Comparison of ENCODE assay signal across 25 mouse cellular contexts in genomic region chr14:52155008-52155407, GRCm38 (mm10). TPM values are rescaled to one million over a fixed set of nuclear protein-coding genes. Genes with fewer than 3 reads are reported as not detected.
A peak's percentile ranks its signal among the peaks of the same experiment; 100 is the strongest.
DNase-seq lines count a peak whose midpoint lies in the region; ATAC-seq and TF ChIP-seq lines count a peak whose summit lies in the region.
"Had no signal": no experiment of that assay in that cellular context is flagged by ENCODE, and none has a peak within 500 bp of the region (broad histone marks: within the 10 kb centered on the region; RNA-seq: fewer than 3 reads in every experiment).

No protein-coding gene starts in this region.

- no peak overlapping the region for H3K9ac ChIP-seq in limb, embryonic 12.5 days (replicated peaks)
- H3K9ac ChIP-seq in intestine, embryonic 15.5 days = no peak overlapping the region
- H3K9ac ChIP-seq in intestine, postnatal 0 days (ENCODE audit: low read depth, low read length) = no peak overlapping the region
- H3K9ac ChIP-seq: embryonic facial prominence, embryonic 13.5 days; embryonic facial prominence, embryonic 15.5 days; forebrain, embryonic 12.5 days had no signal

- H3K4me1 ChIP-seq in limb, embryonic 12.5 days (replicated peaks) = no peaks in the 10 kb centered on the region
- no peaks in the 10 kb centered on the region for H3K4me1 ChIP-seq in limb, embryonic 10.5 days
- no peaks in the 10 kb centered on the region for H3K4me1 ChIP-seq in intestine, embryonic 15.5 days (replicated peaks)
- no peaks in the 10 kb centered on the region for H3K4me1 ChIP-seq in intestine, postnatal 0 days (replicated peaks; ENCODE audit: control insufficient read depth, insufficient read depth, low read length)
- H3K4me1 ChIP-seq: embryonic facial prominence, embryonic 13.5 days; embryonic facial prominence, embryonic 15.5 days had no signal

- H3K36me3 ChIP-seq in limb, embryonic 12.5 days = peaks cover 25% of the 10 kb centered on the region
- H3K36me3 ChIP-seq in limb, embryonic 10.5 days = peaks cover 27% of the 10 kb centered on the region
- peaks cover 12% of the 10 kb centered on the region for H3K36me3 ChIP-seq in intestine, embryonic 15.5 days
- peaks cover 13% of the 10 kb centered on the region for H3K36me3 ChIP-seq in intestine, postnatal 0 days (ENCODE audit: control insufficient read depth, insufficient read depth)

- peak; percentile 17; the same call in 1 of the 2 replicates for ATAC-seq in limb, embryonic 12.5 days (ENCODE audit: insufficient number of reproducible peaks, insufficient read depth, low FRiP score, low TSS enrichment, low read depth)
- peak; percentile 76 for ATAC-seq in intestine, embryonic 15.5 days
- peak; percentile 74 for ATAC-seq in intestine, postnatal 0 days
- ATAC-seq: CD4-positive, CD25-positive, alpha-beta regulatory T cell, adult 4 months; forebrain, embryonic 14.5 days; forebrain, embryonic 16.5 days had no signal

- no peaks in the 10 kb centered on the region for H3K9me3 ChIP-seq in limb, embryonic 12.5 days
- no peaks in the 10 kb centered on the region for H3K9me3 ChIP-seq in limb, embryonic 10.5 days (replicated peaks)
- no peaks in the 10 kb centered on the region for H3K9me3 ChIP-seq in intestine, embryonic 15.5 days
- H3K9me3 ChIP-seq in intestine, postnatal 0 days (ENCODE audit: control insufficient read depth) = no peaks in the 10 kb centered on the region
- H3K9me3 ChIP-seq: embryonic facial prominence, embryonic 13.5 days; embryonic facial prominence, embryonic 15.5 days; forebrain, embryonic 10.5 days; forebrain, embryonic 12.5 days had no signal

- intact Hi-C loops in heart, postnatal 36 days (cut with DNase I) = no loop called here

- H3K4me3 ChIP-seq in limb, embryonic 12.5 days (replicated peaks) = no peak overlapping the region
- H3K4me3 ChIP-seq in limb, embryonic 10.5 days = no peak overlapping the region
- H3K4me3 ChIP-seq in intestine, embryonic 15.5 days (replicated peaks) = no peak overlapping the region
- no peak overlapping the region for H3K4me3 ChIP-seq in intestine, postnatal 0 days (ENCODE audit: low read depth, low read length)
- H3K4me3 ChIP-seq: embryonic facial prominence, embryonic 13.5 days; embryonic facial prominence, embryonic 15.5 days; erythroblast, embryonic 14.5 days; forebrain, embryonic 10.5 days; forebrain, embryonic 12.5 days had no signal

- no peak for TF ChIP-seq CTCF in intestine, postnatal 0 days (IDR thresholded peaks at IDR 0.05; ENCODE audit: low read depth)

- H3K27me3 ChIP-seq in limb, embryonic 12.5 days = no peaks in the 10 kb centered on the region
- H3K27me3 ChIP-seq in limb, embryonic 10.5 days (ENCODE audit: low read depth, poor library complexity, severe bottlenecking) = no peaks in the 10 kb centered on the region
- no peaks in the 10 kb centered on the region for H3K27me3 ChIP-seq in intestine, embryonic 15.5 days (replicated peaks)
- no peaks in the 10 kb centered on the region for H3K27me3 ChIP-seq in intestine, postnatal 0 days (replicated peaks; ENCODE audit: control insufficient read depth, insufficient read depth, low read length)
- H3K27me3 ChIP-seq: embryonic facial prominence, embryonic 13.5 days; embryonic facial prominence, embryonic 15.5 days; forebrain, embryonic 12.5 days had no signal

- WGBS in limb, embryonic 12.5 days = 71% methylated on average over 2 of the region's 2 CpGs
- WGBS in limb, embryonic 10.5 days = 91% methylated on average over 2 of the region's 2 CpGs
- 60% methylated on average over 2 of the region's 2 CpGs for WGBS in intestine, embryonic 15.5 days
- 21% methylated on average over 2 of the region's 2 CpGs for WGBS in intestine, postnatal 0 days

- H3K27ac ChIP-seq in limb, embryonic 12.5 days = no peak overlapping the region
- no peak overlapping the region for H3K27ac ChIP-seq in limb, embryonic 10.5 days
- no peak overlapping the region for H3K27ac ChIP-seq in intestine, embryonic 15.5 days
- H3K27ac ChIP-seq in intestine, postnatal 0 days (ENCODE audit: low read depth, low read length) = no peak overlapping the region
- H3K27ac ChIP-seq: embryonic facial prominence, embryonic 13.5 days; embryonic facial prominence, embryonic 15.5 days; forebrain, embryonic 10.5 days; forebrain, embryonic 12.5 days had no signal

- no peak overlapping the region for H3K4me2 ChIP-seq in limb, embryonic 12.5 days
- no peak overlapping the region for H3K4me2 ChIP-seq in intestine, embryonic 15.5 days (replicated peaks)
- no peak overlapping the region for H3K4me2 ChIP-seq in intestine, postnatal 0 days (replicated peaks; ENCODE audit: low read depth)
- H3K4me2 ChIP-seq: embryonic facial prominence, embryonic 13.5 days; embryonic facial prominence, embryonic 15.5 days; forebrain, embryonic 12.5 days had no signal

- no peak for DNase-seq in limb, embryonic 10.5 days (ENCODE audit: low spot score)
- DNase-seq in right cerebral cortex, adult 2 months (ENCODE audit: low spot score in 2 of 2) = no peak
- DNase-seq in heart, postnatal 36 days = no peak
- DNase-seq: adrenal gland, adult 2 months; adrenal gland, postnatal 10 days; adrenal gland, postnatal 25 days; B cell, adult 2 months; cerebellum, adult 11 months; cerebellum, adult 18-20 months; cerebellum, adult 8-10 months; cerebellum, adult 9-11 months; cerebellum, postnatal 14 days; cerebellum, postnatal 36 days; embryo, embryonic 11 days had no signal

RNA-seq across cellular contexts. Expression of gene Supt16, which starts 42.2 kb away (rescaled TPM):
- 83.2 and 84.7 TPM in 2 replicates for polyA plus RNA-seq in limb, embryonic 12.5 days (2016; fragmentation: Nextera tagmentation; extraction: Ambion mirVana)
- polyA plus RNA-seq in limb, embryonic 10.5 days (2016; fragmentation: Nextera tagmentation; extraction: Ambion mirVana) = 78.5 and 84.5 TPM in 2 replicates
- 53.1 and 61.1 TPM in 2 replicates for polyA plus RNA-seq in intestine, embryonic 15.5 days (2015; fragmentation: Nextera tagmentation; extraction: Ambion mirVana)
- polyA plus RNA-seq in intestine, postnatal 0 days (2015; fragmentation: Nextera tagmentation; extraction: Ambion mirVana) = 16.6 and 17.1 TPM in 2 replicates
- 10 to 100 TPM; 21.7 to 25.5 TPM for total RNA-seq in heart, postnatal 36 days (2021)

RNA-seq across cellular contexts. Expression of gene Rpgrip1, which starts 44.5 kb away (rescaled TPM):
- 72.7 and 84.1 TPM in 2 replicates for polyA plus RNA-seq in limb, embryonic 12.5 days (2016; fragmentation: Nextera tagmentation; extraction: Ambion mirVana)
- polyA plus RNA-seq in limb, embryonic 10.5 days (2016; fragmentation: Nextera tagmentation; extraction: Ambion mirVana) = 116 and 121 TPM in 2 replicates
- 60.1 and 62.2 TPM in 2 replicates for polyA plus RNA-seq in intestine, embryonic 15.5 days (2015; fragmentation: Nextera tagmentation; extraction: Ambion mirVana)
- 23.2 and 24.4 TPM in 2 replicates for polyA plus RNA-seq in intestine, postnatal 0 days (2015; fragmentation: Nextera tagmentation; extraction: Ambion mirVana)
- not detected for total RNA-seq in heart, postnatal 36 days (2021)
- polyA plus RNA-seq: erythroblast, embryonic 14.5 days had no signal

RNA-seq across cellular contexts. Expression of gene Hnrnpc, which starts 51.2 kb away (rescaled TPM):
- polyA plus RNA-seq in limb, embryonic 12.5 days (2016; fragmentation: Nextera tagmentation; extraction: Ambion mirVana) = 852 and 869 TPM in 2 replicates
- 898 and 916 TPM in 2 replicates for polyA plus RNA-seq in limb, embryonic 10.5 days (2016; fragmentation: Nextera tagmentation; extraction: Ambion mirVana)
- polyA plus RNA-seq in intestine, embryonic 15.5 days (2015; fragmentation: Nextera tagmentation; extraction: Ambion mirVana) = 555 and 601 TPM in 2 replicates
- 153 and 163 TPM in 2 replicates for polyA plus RNA-seq in intestine, postnatal 0 days (2015; fragmentation: Nextera tagmentation; extraction: Ambion mirVana)
- total RNA-seq in heart, postnatal 36 days (2021) = 100 to 1,000 TPM; 125 to 133 TPM

Comparison
In these comparisons a context has a peak if more than half of its experiments do, and no peak if none do; other contexts are left out.
1. ATAC-seq: peak in every context shown above with its lines; median percentile 76 in intestine, embryonic 15.5 days; 74 in intestine, postnatal 0 days; 17 in limb, embryonic 12.5 days.